Mouse (Mus musculus) forebrain, postnatal 0 days (tissue): ENCODE data around the gene Phldb1. TPM values are rescaled to one million over a fixed set of nuclear protein-coding genes. Genes with fewer than 3 reads are reported as not detected.
"Not testable (repeated sequence)": the region's sequence is repeated elsewhere in the genome, so short reads cannot be mapped to it uniquely, and the experiment has no call there.

Experiments used
- ATAC-seq: fragments of 200-750 bp; cut with Nextera tagmentation; 2 replicates; pipeline ENCODE4 v1.8.0; 2017; ENCODE audit warnings: mild to moderate bottlenecking, moderate library complexity
- DNase-seq: peaks from one replicate; pipeline ENCODE4 v3.0.0-alpha.2; 2015
- H3K27ac ChIP-seq: fragments of 300-500 bp; sonication (generic); 2 replicates; pipeline ENCODE4 v1.5.1; 2014; ENCODE audit warnings: low read depth, mild to moderate bottlenecking, antibody characterized with exemption, low read length, moderate library complexity, mixed read lengths
- H3K27me3 ChIP-seq: fragments of 300-500 bp; sonication (generic); 2 replicates; pipeline ENCODE4 v1.6.1; 2014; ENCODE audit warnings: mild to moderate bottlenecking, low read length, mixed read lengths; ENCODE audit not compliant: insufficient read depth
- H3K36me3 ChIP-seq: fragments of 300-500 bp; sonication (generic); 2 replicates; pipeline ENCODE4 v1.6.1; 2014; ENCODE audit warnings: mild to moderate bottlenecking, moderate library complexity; ENCODE audit not compliant: insufficient read depth
- H3K4me1 ChIP-seq: fragments of 300-500 bp; sonication (generic); 2 replicates; pipeline ENCODE4 v1.6.1; 2014; ENCODE audit warnings: antibody characterized with exemption; ENCODE audit not compliant: insufficient read depth
- H3K4me2 ChIP-seq: fragments of 300-500 bp; sonication (generic); 2 replicates; pipeline ENCODE4 v1.6.1; 2014; ENCODE audit warnings: low read depth, mild to moderate bottlenecking, moderate library complexity
- H3K4me3 ChIP-seq: fragments of 300-500 bp; sonication (generic); 2 replicates; pipeline ENCODE4 v1.5.1; 2014; ENCODE audit warnings: low read depth, low read length, mixed read lengths
- H3K9ac ChIP-seq: fragments of 300-500 bp; sonication (generic); 2 replicates; pipeline ENCODE4 v1.6.1; 2014; ENCODE audit warnings: mild to moderate bottlenecking
- H3K9me3 ChIP-seq: fragments of 300-500 bp; sonication (generic); 2 replicates; pipeline ENCODE4 v1.6.1; 2016; ENCODE audit warnings: low read length
- CTCF ChIP-seq: sonication (generic); IDR thresholded peaks from 2 replicates; pipeline ENCODE4 v1.5.1; 2016; ENCODE audit warnings: antibody characterized with exemption, control low read depth, low read depth
- WGBS: fragments of 180-500 bp; shearing (Covaris S2); extraction: QIAGEN DNeasy Blood & Tissue Kit; methylation state at CpG from one replicate; pipeline ENCODE4 v1.1.7; 2014; 5-methylcytosine and 5-hydroxymethylcytosine counted together
- polyA plus RNA-seq: library from polyadenylated mRNA; unstranded; fragments of >200 nt; fragmentation: Nextera tagmentation; extraction: Ambion mirVana; gene quantifications from 2 replicates; pipeline ENCODE4 v1.2.1, GENCODE M21; 2015
- total RNA-seq: library from RNA; depleted of rRNA; stranded (reverse); fragments of >200 nt; gene quantifications from 2 replicates; pipeline ENCODE4 v1.2.3, GENCODE M21; 2014; rRNA removed

Phldb1 gene
- total RNA-seq (106 and 129 TPM in 2 replicates), polyA plus RNA-seq (28.2 and 34.3 TPM in 2 replicates)

DNA sequence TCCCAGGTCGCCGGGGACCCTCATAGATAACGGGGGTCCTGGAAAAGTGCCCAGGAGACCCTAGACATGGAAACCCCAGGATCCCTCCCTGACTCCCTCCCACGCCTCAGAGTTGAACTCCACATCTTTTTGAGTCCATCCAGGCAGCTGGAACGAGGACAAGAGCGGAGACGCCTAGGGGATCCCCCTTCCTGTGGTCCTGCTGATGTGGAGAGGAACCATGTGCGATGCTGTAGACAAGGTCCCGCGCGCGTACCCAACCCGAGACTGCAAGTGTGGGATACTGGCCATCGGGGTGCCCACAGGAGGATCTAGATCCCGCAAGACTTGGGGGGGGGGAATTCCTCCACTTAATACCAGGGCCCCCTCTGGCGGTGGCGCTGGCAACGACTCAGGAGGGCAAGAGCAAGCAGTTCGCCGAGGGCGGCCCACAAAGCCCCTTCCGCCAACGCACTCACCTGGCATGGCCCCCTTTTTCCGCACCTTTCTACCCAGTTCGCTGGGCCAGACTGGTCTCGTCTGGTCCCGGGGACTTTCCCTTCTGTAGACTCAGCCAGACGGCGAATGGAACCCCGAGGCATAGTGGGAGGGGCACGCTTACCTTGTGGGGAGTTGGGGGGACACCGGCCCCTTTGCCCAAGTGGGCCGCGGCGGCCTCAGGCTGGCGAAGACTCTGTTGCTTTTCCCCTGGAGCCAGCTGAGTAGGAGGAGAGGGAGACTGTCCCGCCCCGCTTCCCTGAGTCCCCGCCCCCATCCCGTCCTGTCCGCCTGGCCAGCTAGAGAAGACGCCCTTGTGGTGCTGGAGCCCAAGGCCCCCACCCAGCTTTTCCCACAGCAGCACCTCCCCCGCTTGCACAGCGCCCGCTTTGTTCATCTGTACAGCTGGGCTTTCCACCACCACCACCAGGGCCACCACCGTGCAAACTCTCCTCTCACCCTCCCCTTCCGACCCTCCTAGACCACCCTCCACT is at the start of gene Phldb1:
Gene Phldb1 (minus strand): TSS at position 675 of the 971 bp plus-strand sequence.
- H3K9me3 ChIP-seq = no peaks in the 10 kb centered on the region
- TF ChIP-seq CTCF = peak; percentile 43
- no peaks in the 10 kb centered on the region for H3K36me3 ChIP-seq
- H3K9ac ChIP-seq = peak within 1 kb of the TSS; percentile 46
- H3K4me2 ChIP-seq = peak within 1 kb of the TSS; percentile 96
- peak; percentile 44 for DNase-seq
- H3K27me3 ChIP-seq = no peaks in the 10 kb centered on the region
- peak; percentile 69 for ATAC-seq
- H3K4me1 ChIP-seq = 0 out of 2 replicates have a peak, but pooled peaks cover 7% of the 10 kb centered on the region
- H3K4me3 ChIP-seq = peak within 1 kb of the TSS; percentile 54
- H3K27ac ChIP-seq = peak within 1 kb of the TSS; percentile 10; the same call in 1 of the 2 replicates
- WGBS = 2% methylated on average over 47 of the region's 47 CpGs

DNA sequence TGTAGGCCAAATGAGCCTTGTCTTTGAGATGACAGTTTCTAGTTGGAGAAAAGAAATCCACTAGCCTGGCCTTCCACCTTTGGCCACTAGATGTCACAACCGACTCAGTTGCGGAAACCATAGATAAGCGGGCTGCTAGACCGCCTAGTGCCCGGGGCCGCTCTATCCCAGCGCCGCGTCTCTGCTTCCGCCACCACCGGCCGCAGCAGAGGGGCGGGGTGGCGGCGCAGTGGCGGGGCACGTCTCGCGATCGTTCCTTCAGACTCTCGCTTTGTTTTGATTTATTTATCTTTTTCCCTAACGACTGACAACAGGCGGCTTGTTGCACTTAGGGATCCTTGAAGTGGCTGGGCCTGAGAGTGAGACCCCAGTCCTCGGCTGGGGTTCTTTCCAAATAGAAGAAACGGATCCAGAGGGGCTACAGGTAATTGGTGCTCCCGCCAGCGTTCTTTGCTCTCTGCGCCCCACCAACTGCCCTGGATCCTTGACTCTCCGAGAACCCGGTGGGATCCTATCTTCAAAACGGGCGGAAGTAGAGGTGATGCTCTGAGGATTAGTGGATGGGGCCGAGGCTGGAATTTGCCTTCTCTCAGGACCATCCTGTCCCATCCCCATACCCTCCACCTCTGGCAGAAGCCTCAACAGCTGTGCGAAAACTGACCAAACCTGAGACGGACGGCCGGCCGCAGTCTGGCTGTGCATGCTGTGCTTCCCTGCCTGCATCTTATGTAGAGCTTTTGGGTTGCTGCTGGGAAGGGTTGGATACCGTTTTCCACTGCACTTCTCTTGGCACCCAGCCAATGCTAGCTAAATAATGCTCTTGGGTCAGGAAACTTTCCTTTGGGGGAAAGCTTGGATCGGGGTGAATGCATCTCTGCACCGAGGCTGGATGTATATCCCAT is 38.0 kb upstream of the Phldb1 start:
- ATAC-seq = peak; percentile 100
- H3K36me3 ChIP-seq = peaks cover 9% of the 10 kb centered on the region; the same call in 1 of the 2 replicates
- H3K9ac ChIP-seq = peak overlapping the region; percentile 90
- peak; percentile 90 for TF ChIP-seq CTCF
- peak; percentile 97 for DNase-seq
- H3K4me2 ChIP-seq = peak overlapping the region; percentile 86
- H3K27ac ChIP-seq = peak overlapping the region; percentile 89
- no peaks in the 10 kb centered on the region for H3K9me3 ChIP-seq
- under 1% methylated on average over 41 of the region's 41 CpGs for WGBS
- peaks cover 4% of the 10 kb centered on the region; the same call in 1 of the 2 replicates for H3K4me1 ChIP-seq
- no peaks in the 10 kb centered on the region for H3K27me3 ChIP-seq
- peak overlapping the region; percentile 94 for H3K4me3 ChIP-seq

DNA sequence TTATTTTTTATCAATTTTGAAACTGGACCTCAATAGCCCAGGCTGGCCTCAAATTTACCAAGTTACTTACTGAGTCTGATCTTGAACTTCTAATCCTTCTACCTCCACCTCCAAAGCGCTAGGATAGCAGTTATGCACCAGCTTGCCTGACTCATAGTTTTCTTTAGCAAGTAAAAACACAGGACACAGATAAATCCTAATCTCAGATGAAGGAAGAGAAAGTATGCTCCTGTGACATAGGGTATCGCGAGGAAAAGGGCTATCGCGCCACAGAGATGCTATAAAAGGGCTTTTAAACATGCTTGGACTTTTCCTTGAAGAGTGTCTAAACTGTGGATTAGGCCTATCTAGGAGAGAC is 37.4 kb upstream of the Phldb1 start:
- ATAC-seq (no peak), DNase-seq (no peak)
- WGBS = 28% methylated on average over 5 of the region's 5 CpGs
- no peak overlapping the region for H3K9ac ChIP-seq
- peaks cover 4% of the 10 kb centered on the region; the same call in 1 of the 2 replicates for H3K4me1 ChIP-seq
- H3K4me3 ChIP-seq = 0 out of 2 replicates have a peak overlapping the region, but pooled peaks have one; percentile 94
- H3K27ac ChIP-seq = peak overlapping the region; percentile 59
- no peaks in the 10 kb centered on the region for H3K27me3 ChIP-seq
- no peaks in the 10 kb centered on the region for H3K9me3 ChIP-seq
- peaks cover 9% of the 10 kb centered on the region; the same call in 1 of the 2 replicates for H3K36me3 ChIP-seq
- H3K4me2 ChIP-seq = no peak overlapping the region
- no peak for TF ChIP-seq CTCF

DNA sequence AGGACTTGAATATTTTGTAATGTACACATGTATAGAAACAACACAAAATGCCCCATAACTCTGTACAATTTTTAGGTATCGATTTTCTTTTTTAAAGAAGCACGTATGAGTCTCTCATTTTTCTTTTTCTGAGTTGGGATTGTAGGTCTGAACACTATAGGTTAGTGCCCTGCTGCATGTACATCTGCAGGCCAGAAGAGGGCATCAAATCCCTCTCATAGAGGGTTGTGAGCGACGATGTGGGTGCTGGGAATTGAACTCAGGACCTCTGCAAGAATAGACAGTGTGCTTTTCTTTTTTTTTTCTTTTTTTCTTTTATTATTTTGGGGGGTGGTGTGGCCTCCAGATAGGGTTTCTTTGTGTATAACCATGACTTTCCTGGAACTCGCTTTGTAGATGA is 36.4 kb upstream of the Phldb1 start:
- DNase-seq (no peak), ATAC-seq (no peak)
- Histone ChIP-seq H3K36me3 (peaks cover 9% of the 10 kb centered on the region; the same call in 1 of the 2 replicates), H3K4me1 (peaks cover 8% of the 10 kb centered on the region; the same call in 1 of the 2 replicates), H3K4me3 (no peak overlapping the region), H3K27ac (no peak overlapping the region), H3K9me3 (no peaks in the 10 kb centered on the region), H3K9ac (no peak overlapping the region), H3K27me3 (no peaks in the 10 kb centered on the region), H3K4me2 (no peak overlapping the region)
- WGBS = 88% methylated on average over 5 of the region's 5 CpGs
- no peak for TF ChIP-seq CTCF

DNA sequence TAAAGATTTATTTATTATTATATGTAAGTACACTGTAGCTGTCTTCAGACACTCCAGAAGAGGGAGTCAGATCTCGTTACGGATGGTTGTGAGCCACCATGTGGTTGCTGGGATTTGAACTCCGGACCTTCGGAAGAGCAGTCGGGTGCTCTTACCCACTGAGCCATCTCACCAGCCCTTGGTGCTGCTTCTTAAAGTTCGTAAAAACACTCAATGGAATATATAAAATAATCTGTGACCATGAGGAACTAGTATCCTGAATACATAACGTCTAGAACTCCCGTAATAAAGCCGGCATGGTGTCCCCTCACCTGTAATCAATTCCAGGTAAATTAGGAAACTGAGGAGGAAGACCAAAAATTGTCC is 33.0 kb upstream of the Phldb1 start:
- not testable (repeated sequence) for H3K27me3 ChIP-seq, H3K9me3 ChIP-seq, H3K36me3 ChIP-seq, H3K9ac ChIP-seq, H3K27ac ChIP-seq, ATAC-seq
- DNase-seq = peak; percentile 24
- 47% methylated on average over 7 of the region's 9 CpGs for WGBS
- Histone ChIP-seq H3K4me1 (peaks cover 12% of the 10 kb centered on the region; the same call in 1 of the 2 replicates), H3K4me2 (peak overlapping the region; percentile 46), H3K4me3 (peak overlapping the region; percentile 94)

DNA sequence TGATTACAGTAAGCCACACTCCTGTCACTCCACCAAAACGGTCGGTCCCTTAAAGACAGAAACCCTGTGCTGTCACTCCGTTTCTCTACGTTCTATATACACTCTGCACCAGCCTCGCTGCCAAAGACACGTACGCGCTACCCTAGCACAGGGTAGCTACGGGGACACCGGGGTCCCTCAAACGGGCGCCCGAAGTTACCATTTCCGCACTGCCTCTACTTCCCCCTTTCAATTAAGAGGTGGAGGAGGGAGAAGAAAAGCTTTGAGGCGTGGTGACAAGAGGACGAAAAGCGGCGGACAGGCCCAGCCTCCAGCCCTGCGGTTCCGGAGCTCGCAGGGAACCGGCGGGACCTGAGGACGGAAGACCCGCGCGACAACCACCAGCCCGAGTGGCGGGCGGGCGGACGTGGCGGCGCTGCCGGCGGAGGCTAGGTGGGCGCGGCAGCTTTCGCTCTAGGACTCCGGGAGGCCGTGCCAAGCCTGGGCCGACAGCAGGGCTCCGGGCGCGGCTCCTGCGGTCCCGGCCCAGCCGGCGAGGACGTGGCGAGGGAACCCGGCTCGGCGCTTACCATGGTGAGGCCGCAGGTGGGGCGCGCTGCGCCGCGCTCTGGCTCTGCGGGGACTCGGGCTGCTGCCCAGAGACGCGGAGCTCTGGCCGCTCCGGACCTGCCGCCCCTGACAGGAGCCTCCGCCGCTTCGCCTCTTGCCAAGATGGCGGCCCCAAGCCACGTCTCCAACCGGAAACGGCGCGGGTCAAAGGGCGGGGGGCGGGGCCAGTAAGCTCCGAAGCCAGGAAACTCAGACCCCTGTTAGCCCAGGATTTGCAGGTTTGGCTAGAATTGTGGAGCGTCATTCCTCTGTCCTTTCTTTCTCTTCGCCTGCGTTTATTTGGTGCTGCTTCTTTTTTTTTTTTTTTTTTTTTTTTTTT is 32.4 kb upstream of the Phldb1 start, which contains the start of the genes Arcn1 and Ift46:
Gene Arcn1 (minus strand): TSS at position 745 of the 928 bp plus-strand sequence.
Gene Ift46 (plus strand): TSS at position 808 of the 928 bp plus-strand sequence.
- ATAC-seq = peak; percentile 93

More for the DNA sequence above, 32.4 kb upstream of the Phldb1 start, which contains the start of the genes Arcn1 and Ift46:
- H3K36me3 ChIP-seq = no peaks in the 10 kb centered on the region
- H3K27ac ChIP-seq = peak within 1 kb of the TSS; percentile 94
- peak within 1 kb of the TSS; percentile 46 for H3K4me2 ChIP-seq
- DNase-seq = peak; percentile 94
- H3K4me3 ChIP-seq = peak within 1 kb of the TSS; percentile 94
- H3K9ac ChIP-seq = peak within 1 kb of the TSS; percentile 92
- H3K9me3 ChIP-seq = no peaks in the 10 kb centered on the region
- peak; percentile 4; the same call in 1 of the 2 replicates for TF ChIP-seq CTCF
- H3K4me1 ChIP-seq = peaks cover 12% of the 10 kb centered on the region; the same call in 1 of the 2 replicates
- H3K27me3 ChIP-seq = no peaks in the 10 kb centered on the region
- WGBS = under 1% methylated on average over 82 of the region's 82 CpGs
